Mouse (Mus musculus) leukemia stem cell, adult 10-12 weeks (primary cell): Measurements from ENCODE around the gene Gfm2. TPM values are rescaled to one million over a fixed set of nuclear protein-coding genes. Genes with fewer than 3 reads are reported as not detected.

Experiments used
- polyA plus RNA-seq: library from polyadenylated mRNA; stranded (reverse); fragments of >175 nt; gene quantifications from 2 replicates; pipeline ENCODE4 v1.2.3, GENCODE M21; 2012; ENCODE audit warnings: low replicate concordance

Gene Gfm2
- polyA plus RNA-seq: 2.1 and 13.3 TPM in 2 replicates

DNA sequence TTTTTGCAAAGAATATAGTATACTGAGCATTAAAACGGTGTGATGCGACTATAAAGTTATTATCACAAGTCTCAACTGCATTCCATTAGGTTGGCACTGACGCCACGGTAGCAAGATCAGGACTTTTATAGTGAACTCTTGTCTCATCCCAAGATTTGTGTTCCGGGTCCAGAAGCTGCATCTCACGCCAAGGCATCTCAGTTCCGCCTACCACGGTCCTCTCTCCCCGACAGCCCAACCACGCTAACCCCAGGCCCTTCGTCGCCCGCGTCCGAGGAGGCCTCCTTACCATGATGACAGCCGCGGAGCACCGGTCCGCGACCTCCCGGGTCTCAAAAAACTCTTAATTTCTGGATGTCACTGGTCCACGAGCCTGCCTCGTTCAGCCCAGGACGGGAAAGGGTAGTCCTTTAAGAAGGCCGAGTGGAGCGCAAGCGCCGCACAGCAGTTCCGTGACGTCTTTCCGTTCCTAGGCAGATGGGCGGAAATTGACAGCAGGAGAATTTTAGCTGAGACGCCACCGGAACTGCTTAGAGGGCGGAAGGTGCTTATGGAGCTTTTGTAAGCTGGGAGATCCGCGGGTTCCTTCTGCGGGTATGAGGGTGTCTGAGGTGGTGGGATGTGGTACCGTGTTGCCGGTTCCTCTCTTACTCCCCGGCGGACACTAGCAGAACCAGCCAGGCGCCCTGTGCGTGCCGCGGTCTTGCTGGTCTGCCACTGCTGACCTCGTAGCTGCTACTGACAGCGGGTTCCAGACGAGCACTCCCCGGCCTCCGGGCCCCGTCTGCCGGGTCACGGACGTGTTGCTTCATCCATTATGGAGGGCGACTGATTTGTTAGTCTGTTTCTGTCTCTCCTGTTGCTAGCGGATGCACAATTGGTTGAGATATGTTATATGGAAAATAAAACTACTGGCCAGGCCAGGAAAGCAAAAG lies at the start of gene Gfm2, which contains the start of gene Nsa2:
TSS of gene Gfm2 (plus strand) at position 472 of the 935 bp plus-strand sequence.
TSS of gene Nsa2 (minus strand) at position 472 of the 935 bp plus-strand sequence.

DNA sequence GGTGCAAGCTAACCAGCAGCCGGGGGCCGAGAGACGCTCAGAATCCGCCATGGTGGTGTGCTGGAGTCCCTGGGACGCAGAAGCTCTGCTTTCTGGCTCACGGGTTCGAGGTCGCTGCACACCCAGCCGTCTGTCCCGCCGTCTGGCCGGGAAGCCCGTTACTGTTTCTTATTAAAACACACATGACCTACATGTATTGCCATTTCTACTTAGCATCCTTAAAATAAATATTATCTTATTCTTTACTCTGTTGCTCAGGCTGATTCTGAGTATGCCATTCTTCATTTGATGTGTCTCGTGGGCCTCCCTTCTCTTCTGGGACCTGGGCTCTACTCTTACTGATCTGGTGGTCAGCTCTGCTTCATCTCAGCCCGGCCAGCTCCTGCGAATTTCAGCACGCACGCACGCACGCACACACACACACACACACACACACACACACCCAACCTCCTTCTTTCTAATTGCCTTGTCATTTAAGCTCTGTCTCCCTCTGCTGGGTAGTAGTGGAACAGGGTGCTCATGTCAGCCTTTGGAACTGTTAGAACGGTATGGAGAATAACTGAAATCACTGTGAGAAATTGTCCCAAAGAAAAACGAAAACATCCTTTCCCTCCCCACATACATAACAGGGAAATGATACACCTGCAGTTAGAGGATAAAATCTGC lies 38.4 kb upstream of the Gfm2 start, which contains the start of gene Gm6169:
TSS of gene Gm6169 (minus strand) at position 51 of the 666 bp plus-strand sequence.

GRCm38 (mm10) chr13:97197932-97198562 lies 60.3 kb downstream of the Gfm2 start, which contains the start of gene Hexb:
TSS of gene Hexb (minus strand) at chr13:97198357.

Other genes starting within 250 kb of the Gfm2 start
- not detected in 2 replicates for gene Gcnt4, start 213.2 kb upstream of the Gfm2 start, polyA plus RNA-seq
- not detected in 2 replicates for gene 1700029F12Rik, start 103.6 kb upstream of the Gfm2 start, polyA plus RNA-seq
- gene Fam169a, start 70.7 kb upstream of the Gfm2 start, polyA plus RNA-seq: 0.05 TPM in 1 of 2 replicates, not detected in the other
- not detected in 2 replicates for gene Gm6169, start 38.7 kb upstream of the Gfm2 start, polyA plus RNA-seq
- gene Nsa2, start within 50 bp of the Gfm2 start, polyA plus RNA-seq: 8.5 and 12.6 TPM in 2 replicates
- gene Hexb, start 60.4 kb downstream of the Gfm2 start, polyA plus RNA-seq: 19.1 and 19.5 TPM in 2 replicates
- gene Enc1, start 103.2 kb downstream of the Gfm2 start, polyA plus RNA-seq: 1.1 and 2.6 TPM in 2 replicates